Mouse (Mus musculus) gastrocnemius, postnatal 4 days (tissue): ENCODE measurements at regions not wholly inside any gene's neighbourhood (a gene's known extent, or its start where the extent isn't known, plus 50 kb on each side); places are given as distances from the start of the nearest gene placed in this dataset.
"Not testable (repeated sequence)": the region's sequence is repeated elsewhere in the genome, so short reads cannot be mapped to it uniquely, and the experiment has no call there.

Experiments
- DNase-seq, 2 experiments: peaks; one replicate each; pipeline ENCODE4 v3.0.0; 2021 to 2022; ENCODE audit warnings: low spot score in 2 of 2, mixed read lengths in 2 of 2

GRCm38 (mm10) chr10:120726369-120726768 lies 172.5 kb downstream of the Msrb3 start:
- no peak for DNase-seq

- no peak for DNase-seq
Observed at GRCm38 (mm10) chr10:120721956-120722532, 176.9 kb downstream of the Msrb3 start.

GRCm38 (mm10) chr10:120720981-120721380 lies 177.9 kb downstream of the Msrb3 start:
- no peak for DNase-seq

- DNase-seq: no peak
Observed at GRCm38 (mm10) chr10:120720061-120720460, 178.8 kb downstream of the Msrb3 start.

GRCm38 (mm10) chr10:120717159-120717567 lies 181.7 kb downstream of the Msrb3 start:
- DNase-seq: peak in 1 of 2 experiments; percentile 41

- no peak for DNase-seq
Observed at GRCm38 (mm10) chr10:120716391-120716790, 182.5 kb downstream of the Msrb3 start.

GRCm38 (mm10) chr10:120707771-120708750 lies 190.8 kb downstream of the Msrb3 start:
- DNase-seq: peak in 1 of 2 experiments; percentile 28

GRCm38 (mm10) chr10:120706684-120707290 lies 192.1 kb downstream of the Msrb3 start:
- no peak for DNase-seq

- DNase-seq: peak; percentile 60 to 81
Observed at GRCm38 (mm10) chr10:120701833-120702232, 197.1 kb downstream of the Msrb3 start.

- no peak for DNase-seq
Observed at GRCm38 (mm10) chr10:120697275-120697856, 201.5 kb downstream of the Msrb3 start.

GRCm38 (mm10) chr10:120696481-120696880 lies 202.4 kb downstream of the Msrb3 start:
- DNase-seq: no peak

GRCm38 (mm10) chr10:120694472-120694871 lies 204.4 kb downstream of the Msrb3 start:
- DNase-seq: peak in 1 of 2 experiments; percentile 24

- DNase-seq: peak in 1 of 2 experiments; percentile 40
Observed at GRCm38 (mm10) chr10:120691451-120691850, 207.4 kb downstream of the Msrb3 start.

- DNase-seq: no peak
Observed at GRCm38 (mm10) chr10:120686123-120686522, 209.9 kb upstream of the Hmga2 start.

- no peak for DNase-seq
Observed at GRCm38 (mm10) chr10:120682021-120682420, 205.8 kb upstream of the Hmga2 start.

GRCm38 (mm10) chr10:120679982-120680381 lies 203.7 kb upstream of the Hmga2 start:
- DNase-seq: no peak

- no peak for DNase-seq
Observed at GRCm38 (mm10) chr10:120678277-120678676, 202.0 kb upstream of the Hmga2 start.

- no peak for DNase-seq
Observed at GRCm38 (mm10) chr10:120675369-120675768, 199.1 kb upstream of the Hmga2 start.

- no peak for DNase-seq
Observed at GRCm38 (mm10) chr10:120674321-120675045, 198.2 kb upstream of the Hmga2 start.

GRCm38 (mm10) chr10:120667678-120668031 lies 191.4 kb upstream of the Hmga2 start:
- DNase-seq: not testable (repeated sequence)
